Comparison of ENCODE assay signal across 7 mouse cellular contexts in the genomic region with DNA sequence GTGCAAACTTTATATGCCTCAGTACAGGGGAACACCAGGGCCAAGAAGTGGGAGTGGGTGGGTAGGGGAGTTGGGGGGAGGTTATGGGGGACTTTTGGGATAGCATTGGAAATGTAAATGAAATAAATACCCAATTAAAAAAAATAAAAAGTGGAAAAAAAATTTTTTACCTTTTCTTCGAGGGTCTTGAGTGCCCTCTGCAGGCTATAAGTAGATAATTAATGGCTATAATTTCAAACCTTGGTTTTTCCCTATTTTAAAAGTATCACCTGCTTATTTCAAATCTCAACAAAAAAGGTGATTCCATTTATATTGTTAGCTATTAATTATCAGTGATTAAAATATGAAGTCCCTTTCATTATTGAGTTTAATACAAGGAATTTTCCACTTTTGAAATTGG. TPM values are rescaled to one million over a fixed set of nuclear protein-coding genes. Genes with fewer than 3 reads are reported as not detected.
DNase-seq lines count a peak whose midpoint lies in the region; ATAC-seq and TF ChIP-seq lines count a peak whose summit lies in the region.
"Not testable (repeated sequence)": the region's sequence is repeated elsewhere in the genome, so short reads cannot be mapped to it uniquely, and the experiment has no call there.

No protein-coding gene starts in this region.

- peak; percentile 46 for TF ChIP-seq RAD21 in MEL (IDR thresholded peaks at IDR 0.05; ENCODE audit: low read depth, low read length)

- not testable (repeated sequence) for H3K4me1 ChIP-seq in MEL (ENCODE audit: control insufficient read depth in 1 of 2, insufficient read depth in 2 of 2, low read length in 2 of 2); forebrain, embryonic 14.5 days (ENCODE audit: control insufficient read depth, insufficient read depth, low read length); heart, adult 2 months (ENCODE audit: control insufficient read depth, insufficient read depth, low read length); kidney, postnatal 0 days (replicated peaks; ENCODE audit: insufficient read depth, low read length); liver, postnatal 0 days (ENCODE audit: insufficient read depth); stomach, postnatal 0 days (replicated peaks; ENCODE audit: control insufficient read depth, insufficient read depth)

- TF ChIP-seq EP300 in MEL (IDR thresholded peaks at IDR 0.05; ENCODE audit: low read depth in 1 of 2, low read length in 2 of 2); heart, adult 2 months (IDR thresholded peaks at IDR 0.05; ENCODE audit: insufficient read depth, low read depth, low read length); liver, postnatal 0 days (IDR thresholded peaks at IDR 0.05; ENCODE audit: low read depth); stomach, postnatal 0 days (optimal IDR thresholded peaks at IDR 0.05): not testable (repeated sequence)

- H3K9me3 ChIP-seq in MEL (replicated peaks; ENCODE audit: insufficient read depth, low read length); forebrain, embryonic 14.5 days (replicated peaks; ENCODE audit: control insufficient read depth, low read length); kidney, postnatal 0 days (replicated peaks; ENCODE audit: low read length); liver, postnatal 0 days (ENCODE audit: low read length); stomach, postnatal 0 days (ENCODE audit: control insufficient read depth, low read length): not testable (repeated sequence)

- H3K4me3 ChIP-seq in MEL (ENCODE audit: control insufficient read depth in 1 of 2, insufficient read depth in 1 of 2, low read depth in 2 of 2, low read length in 2 of 2); forebrain, embryonic 14.5 days (ENCODE audit: low read depth, low read length); heart, adult 2 months; kidney, postnatal 0 days (replicated peaks; ENCODE audit: low read depth, low read length); liver, postnatal 0 days (ENCODE audit: low read depth, low read length); stomach, postnatal 0 days (ENCODE audit: low read depth, low read length): not testable (repeated sequence)

- not testable (repeated sequence) for H3K9ac ChIP-seq in MEL (ENCODE audit: control insufficient read depth, low read depth, low read length, poor library complexity, severe bottlenecking); forebrain, embryonic 14.5 days (ENCODE audit: low read length); heart, adult 2 months (ENCODE audit: low read depth, low read length); kidney, postnatal 0 days (ENCODE audit: low read depth, low read length); liver, postnatal 0 days (replicated peaks); stomach, postnatal 0 days (ENCODE audit: low read length)

- intact Hi-C loops in heart, adult 2 months (cut with DNase I), result not testable (repeated sequence)

- TF ChIP-seq POLR2A in MEL (IDR thresholded peaks at IDR 0.05; ENCODE audit: control insufficient read depth in 1 of 2, insufficient read depth in 1 of 2, low read depth in 1 of 2, low read length in 2 of 2, poor library complexity in 1 of 2); heart, adult 2 months (IDR thresholded peaks at IDR 0.05; ENCODE audit: insufficient read depth, low read depth, low read length): not testable (repeated sequence)

- not testable (repeated sequence) for H3K27me3 ChIP-seq in MEL (ENCODE audit: control insufficient read depth in 1 of 2, insufficient read depth in 2 of 2, low read length in 2 of 2); forebrain, embryonic 14.5 days (replicated peaks; ENCODE audit: control insufficient read depth, insufficient read depth, low read length); heart, adult 2 months (ENCODE audit: control insufficient read depth, insufficient read depth, low read length); kidney, postnatal 0 days (ENCODE audit: insufficient read depth, low read length); liver, postnatal 0 days (ENCODE audit: insufficient read depth, low read length); stomach, postnatal 0 days (ENCODE audit: control insufficient read depth, insufficient read depth, low read length)

- H3K27ac ChIP-seq in MEL (ENCODE audit: control insufficient read depth, low read depth, low read length); forebrain, embryonic 14.5 days (ENCODE audit: low read depth, low read length); heart, adult 2 months; kidney, postnatal 0 days; liver, postnatal 0 days (ENCODE audit: low read depth); stomach, postnatal 0 days (replicated peaks): not testable (repeated sequence)

- ATAC-seq in forebrain, embryonic 14.5 days; kidney, postnatal 0 days (replicated peaks; ENCODE audit: low FRiP score, low read depth); liver, postnatal 0 days; stomach, postnatal 0 days (ENCODE audit: low FRiP score, low TSS enrichment): not testable (repeated sequence)

- H3K79me2 ChIP-seq in MEL (ENCODE audit: control insufficient read depth, insufficient read depth, low read length, poor library complexity); heart, adult 2 months (replicated peaks; ENCODE audit: control insufficient read depth, insufficient read depth, low read length): not testable (repeated sequence)

- not testable (repeated sequence) for H3K4me2 ChIP-seq in forebrain, embryonic 14.5 days (ENCODE audit: low read length); kidney, postnatal 0 days (ENCODE audit: low read length); liver, postnatal 0 days (ENCODE audit: low read depth, low read length); stomach, postnatal 0 days (replicated peaks; ENCODE audit: low read depth)

- TF ChIP-seq CTCF in MEL (IDR thresholded peaks at IDR 0.05 in 2 of 3, conservative IDR thresholded peaks at IDR 0.05 in 1 of 3; ENCODE audit: control insufficient read depth in 1 of 3, insufficient read depth in 1 of 3, low read depth in 2 of 3, low read length in 3 of 3, poor library complexity in 1 of 3, severe bottlenecking in 1 of 3), result peak in 1 of 3 experiments; percentile 35; a peak in 2 of 6 replicates
- TF ChIP-seq CTCF in heart, adult 2 months (IDR thresholded peaks at IDR 0.05), result peak; percentile 56
- TF ChIP-seq CTCF in kidney, postnatal 0 days (IDR thresholded peaks at IDR 0.05; ENCODE audit: low read depth), result peak; percentile 42; the same call in 1 of the 2 replicates
- 0 out of 2 replicates have a peak, but pooled peaks have one; percentile 10 for TF ChIP-seq CTCF in liver, postnatal 0 days (IDR thresholded peaks at IDR 0.05; ENCODE audit: low read depth)
- TF ChIP-seq CTCF in stomach, postnatal 0 days (IDR thresholded peaks at IDR 0.05; ENCODE audit: low read depth), result peak; percentile 30

- DNase-seq in 3T3-L1 (ENCODE audit: low read depth, low spot score), result peak; percentile 11
- not testable (repeated sequence) for DNase-seq in MEL (ENCODE audit: low read depth, low spot score); heart, adult 2 months; liver, postnatal 0 days; stomach, postnatal 0 days (ENCODE audit: low spot score)
- peak; percentile 10 for DNase-seq in forebrain, embryonic 14.5 days (ENCODE audit: low spot score)
- peak; percentile 44 for DNase-seq in kidney, postnatal 0 days (ENCODE audit: low spot score)

- 24% methylated on average over 1 of the region's 1 CpGs for WGBS in forebrain, embryonic 14.5 days
- WGBS in heart, adult 2 months, result 35% methylated on average over 1 of the region's 1 CpGs
- WGBS in kidney, postnatal 0 days, result 31% methylated on average over 1 of the region's 1 CpGs
- 66% methylated on average over 1 of the region's 1 CpGs for WGBS in liver, postnatal 0 days (ENCODE audit: insufficient replicate concordance)
- 38% methylated on average over 1 of the region's 1 CpGs for WGBS in stomach, postnatal 0 days

- H3K36me3 ChIP-seq in MEL (ENCODE audit: control insufficient read depth in 1 of 2, insufficient read depth in 2 of 2, low read length in 2 of 2); forebrain, embryonic 14.5 days (ENCODE audit: control insufficient read depth, insufficient read depth, low read length); heart, adult 2 months (ENCODE audit: control insufficient read depth, insufficient read depth, low read length); kidney, postnatal 0 days (ENCODE audit: insufficient read depth, low read length); liver, postnatal 0 days (replicated peaks; ENCODE audit: insufficient read depth, low read length); stomach, postnatal 0 days (ENCODE audit: control insufficient read depth, insufficient read depth, low read length): not testable (repeated sequence)

RNA-seq across cellular contexts. Expression of gene Exoc5, which starts 25.3 kb away (rescaled TPM):
- 33.3 and 34.9 TPM in 2 replicates for total RNA-seq in MEL (2012; rRNA removed)
- polyA plus RNA-seq in MEL (2012; ENCODE audit: insufficient read depth in 1 of 2, insufficient read length in 2 of 2, low read depth in 1 of 2, low replicate concordance in 2 of 2, missing spikeins in 1 of 2), result 10 to 100 TPM; 23.0 to 56.4 TPM
- polyA plus RNA-seq in forebrain, embryonic 14.5 days (2014; fragmentation: Nextera tagmentation; extraction: Ambion mirVana), result 82.1 and 102 TPM in 2 replicates
- 10 to 100 TPM; 15.9 to 19.0 TPM for total RNA-seq in heart, adult 2 months (2021)
- 4.4 and 9.3 TPM in 2 replicates for polyA plus RNA-seq in heart, adult 2 months (2012; rRNA removed)
- polyA plus RNA-seq in kidney, postnatal 0 days (2015; fragmentation: Nextera tagmentation; extraction: Ambion mirVana), result 29.3 and 33.5 TPM in 2 replicates
- 11.8 and 12.6 TPM in 2 replicates for polyA plus RNA-seq in liver, postnatal 0 days (2015; fragmentation: Nextera tagmentation; extraction: Ambion mirVana)
- 24.1 and 24.7 TPM in 2 replicates for polyA plus RNA-seq in stomach, postnatal 0 days (2015; fragmentation: Nextera tagmentation; extraction: Ambion mirVana)

RNA-seq across cellular contexts. Expression of gene Ap5m1, which starts 25.9 kb away (rescaled TPM):
- 15.1 and 15.4 TPM in 2 replicates for total RNA-seq in MEL (2012; rRNA removed)
- 10 to 100 TPM in 1 of 2 experiments, not detected in 1; 13.7 TPM for polyA plus RNA-seq in MEL (2012; ENCODE audit: insufficient read depth in 1 of 2, insufficient read length in 2 of 2, low read depth in 1 of 2, low replicate concordance in 2 of 2, missing spikeins in 1 of 2)
- 25.9 and 27.8 TPM in 2 replicates for polyA plus RNA-seq in forebrain, embryonic 14.5 days (2014; fragmentation: Nextera tagmentation; extraction: Ambion mirVana)
- 1 to 10 TPM; 8.7 to 9.1 TPM for total RNA-seq in heart, adult 2 months (2021)
- 8.1 and 14.9 TPM in 2 replicates for polyA plus RNA-seq in heart, adult 2 months (2012; rRNA removed)
- polyA plus RNA-seq in kidney, postnatal 0 days (2015; fragmentation: Nextera tagmentation; extraction: Ambion mirVana), result 28.0 and 28.4 TPM in 2 replicates
- 7.8 TPM in 2 replicates for polyA plus RNA-seq in liver, postnatal 0 days (2015; fragmentation: Nextera tagmentation; extraction: Ambion mirVana)
- polyA plus RNA-seq in stomach, postnatal 0 days (2015; fragmentation: Nextera tagmentation; extraction: Ambion mirVana), result 13.2 and 13.9 TPM in 2 replicates
